Mouse (Mus musculus): ENCODE results near the gene Cdhr3. TPM values are rescaled to one million over a fixed set of nuclear protein-coding genes. Genes with fewer than 3 reads are reported as not detected.

Gene Cdhr3
- polyA plus RNA-seq, 1 experiment from 2014 or later, result 0.20 TPM

GRCm38 (mm10) chr12:33046434-33046833 lies 46.2 kb downstream of the Cdhr3 start:
- Histone ChIP-seq H3K36me3 (no peaks in the 10 kb centered on the region), H3K4me2 (replicated peaks) (peak overlapping the region; percentile 7; the same call in 1 of the 2 replicates), H3K9me3 (no peaks in the 10 kb centered on the region), H3K9ac (replicated peaks) (no peak overlapping the region), H3K4me1 (peaks cover 26% of the 10 kb centered on the region), H3K27me3 (0 out of 2 replicates have a peak, but pooled peaks cover 2% of the 10 kb centered on the region), H3K4me3 (no peak overlapping the region), H3K27ac (replicated peaks) (0 out of 2 replicates have a peak overlapping the region, but pooled peaks have one; percentile 60)
- WGBS, result 51% methylated on average over 7 of the region's 7 CpGs
- peak; percentile 37 for ATAC-seq (replicated peaks)

- peak; percentile 77 for ATAC-seq (replicated peaks)
- 37% methylated on average over 16 of the region's 16 CpGs for WGBS
- Histone ChIP-seq H3K27me3 (0 out of 2 replicates have a peak, but pooled peaks cover 2% of the 10 kb centered on the region), H3K4me1 (peaks cover 26% of the 10 kb centered on the region), H3K9me3 (no peaks in the 10 kb centered on the region), H3K27ac (replicated peaks) (peak overlapping the region; percentile 60; the same call in 1 of the 2 replicates), H3K9ac (replicated peaks) (no peak overlapping the region; the same call in 1 of the 2 replicates), H3K36me3 (no peaks in the 10 kb centered on the region), H3K4me2 (replicated peaks) (peak overlapping the region; percentile 7), H3K4me3 (no peak overlapping the region)
Measured at GRCm38 (mm10) chr12:33045533-33046361, 46.9 kb downstream of the Cdhr3 start.

- H3K4me2 ChIP-seq (replicated peaks), result no peak overlapping the region
- no peak overlapping the region for H3K9ac ChIP-seq (replicated peaks)
- no peaks in the 10 kb centered on the region for H3K36me3 ChIP-seq
- 0 out of 2 replicates have a peak, but pooled peaks cover 6% of the 10 kb centered on the region for H3K27me3 ChIP-seq
- H3K4me3 ChIP-seq, result no peak overlapping the region
- no peak for ATAC-seq (replicated peaks)
- peaks cover 20% of the 10 kb centered on the region for H3K4me1 ChIP-seq
- H3K27ac ChIP-seq (replicated peaks), result no peak overlapping the region
- H3K9me3 ChIP-seq, result no peaks in the 10 kb centered on the region
- 86% methylated on average over 7 of the region's 7 CpGs for WGBS
Measured at GRCm38 (mm10) chr12:33041476-33041875, 51.2 kb downstream of the Cdhr3 start.

- no peak overlapping the region for H3K4me3 ChIP-seq
- H3K27me3 ChIP-seq, result 0 out of 2 replicates have a peak, but pooled peaks cover 6% of the 10 kb centered on the region
- no peaks in the 10 kb centered on the region for H3K9me3 ChIP-seq
- H3K27ac ChIP-seq (replicated peaks), result no peak overlapping the region
- H3K9ac ChIP-seq (replicated peaks), result no peak overlapping the region
- H3K4me1 ChIP-seq, result peaks cover 20% of the 10 kb centered on the region
- H3K4me2 ChIP-seq (replicated peaks), result no peak overlapping the region
- no peak for ATAC-seq (replicated peaks)
- 90% methylated on average over 2 of the region's 2 CpGs for WGBS
- H3K36me3 ChIP-seq, result no peaks in the 10 kb centered on the region
Measured at GRCm38 (mm10) chr12:33040811-33041210, 51.9 kb downstream of the Cdhr3 start.

- Histone ChIP-seq H3K36me3 (no peaks in the 10 kb centered on the region), H3K4me1 (peaks cover 27% of the 10 kb centered on the region), H3K27me3 (0 out of 2 replicates have a peak, but pooled peaks cover 6% of the 10 kb centered on the region), H3K9ac (replicated peaks) (no peak overlapping the region), H3K4me2 (replicated peaks) (no peak overlapping the region), H3K27ac (replicated peaks) (no peak overlapping the region), H3K4me3 (no peak overlapping the region), H3K9me3 (no peaks in the 10 kb centered on the region)
- no peak for ATAC-seq (replicated peaks)
Measured at GRCm38 (mm10) chr12:33038676-33039075, 54.0 kb downstream of the Cdhr3 start.

GRCm38 (mm10) chr12:33035719-33036521 lies 56.8 kb downstream of the Cdhr3 start:
- Histone ChIP-seq H3K9ac (replicated peaks) (no peak overlapping the region), H3K4me1 (peaks cover 27% of the 10 kb centered on the region), H3K9me3 (no peaks in the 10 kb centered on the region), H3K36me3 (no peaks in the 10 kb centered on the region), H3K4me2 (replicated peaks) (peak overlapping the region; percentile 23), H3K4me3 (no peak overlapping the region), H3K27ac (replicated peaks) (peak overlapping the region; percentile 91), H3K27me3 (peaks cover 8% of the 10 kb centered on the region; the same call in 1 of the 2 replicates)
- 11% methylated on average over 21 of the region's 21 CpGs for WGBS
- ATAC-seq (replicated peaks), result peak; percentile 94

GRCm38 (mm10) chr12:33035089-33035718 lies 57.5 kb downstream of the Cdhr3 start:
- H3K4me3 ChIP-seq, result no peak overlapping the region
- H3K9ac ChIP-seq (replicated peaks), result 0 out of 2 replicates have a peak overlapping the region, but pooled peaks have one; percentile 2
- H3K36me3 ChIP-seq, result no peaks in the 10 kb centered on the region
- H3K4me2 ChIP-seq (replicated peaks), result peak overlapping the region; percentile 23
- H3K27ac ChIP-seq (replicated peaks), result peak overlapping the region; percentile 91
- ATAC-seq (replicated peaks), result peak; percentile 64
- peaks cover 8% of the 10 kb centered on the region; the same call in 1 of the 2 replicates for H3K27me3 ChIP-seq
- WGBS, result 8% methylated on average over 11 of the region's 11 CpGs
- H3K9me3 ChIP-seq, result no peaks in the 10 kb centered on the region
- peaks cover 34% of the 10 kb centered on the region for H3K4me1 ChIP-seq

GRCm38 (mm10) chr12:33034343-33035088 lies 58.2 kb downstream of the Cdhr3 start:
- Histone ChIP-seq H3K4me2 (replicated peaks) (peak overlapping the region; percentile 22; the same call in 1 of the 2 replicates), H3K36me3 (no peaks in the 10 kb centered on the region), H3K27ac (replicated peaks) (peak overlapping the region; percentile 91), H3K4me1 (peaks cover 40% of the 10 kb centered on the region), H3K4me3 (no peak overlapping the region), H3K9ac (replicated peaks) (0 out of 2 replicates have a peak overlapping the region, but pooled peaks have one; percentile 2), H3K27me3 (peaks cover 3% of the 10 kb centered on the region; the same call in 1 of the 2 replicates), H3K9me3 (no peaks in the 10 kb centered on the region)
- WGBS, result 21% methylated on average over 12 of the region's 12 CpGs
- peak; percentile 10; the same call in 1 of the 2 replicates for ATAC-seq (replicated peaks)

- ATAC-seq (replicated peaks), result no peak
- Histone ChIP-seq H3K9ac (replicated peaks) (no peak overlapping the region), H3K4me1 (peaks cover 51% of the 10 kb centered on the region), H3K4me3 (no peak overlapping the region), H3K4me2 (replicated peaks) (no peak overlapping the region), H3K36me3 (no peaks in the 10 kb centered on the region), H3K27ac (replicated peaks) (no peak overlapping the region), H3K27me3 (peaks cover 9% of the 10 kb centered on the region; the same call in 1 of the 2 replicates), H3K9me3 (no peaks in the 10 kb centered on the region)
- WGBS, result 75% methylated on average over 6 of the region's 6 CpGs
Measured at GRCm38 (mm10) chr12:33033221-33033620, 59.5 kb downstream of the Cdhr3 start.

GRCm38 (mm10) chr12:33030589-33030988 lies 62.1 kb downstream of the Cdhr3 start:
- ATAC-seq (replicated peaks), result no peak
- Histone ChIP-seq H3K9ac (replicated peaks) (no peak overlapping the region), H3K27ac (replicated peaks) (0 out of 2 replicates have a peak overlapping the region, but pooled peaks have one; percentile 29), H3K4me3 (no peak overlapping the region), H3K4me1 (peaks cover 52% of the 10 kb centered on the region), H3K36me3 (no peaks in the 10 kb centered on the region), H3K27me3 (peaks cover 10% of the 10 kb centered on the region; the same call in 1 of the 2 replicates), H3K4me2 (replicated peaks) (no peak overlapping the region), H3K9me3 (no peaks in the 10 kb centered on the region)
- WGBS, result 68% methylated on average over 2 of the region's 2 CpGs

- WGBS, result 62% methylated on average over 13 of the region's 13 CpGs
Measured at GRCm38 (mm10) chr12:33030066-33030465, 62.6 kb downstream of the Cdhr3 start.

More at GRCm38 (mm10) chr12:33030066-33030465, 62.6 kb downstream of the Cdhr3 start:
- no peak overlapping the region; the same call in 1 of the 2 replicates for H3K27ac ChIP-seq (replicated peaks)
- H3K27me3 ChIP-seq, result peaks cover 10% of the 10 kb centered on the region; the same call in 1 of the 2 replicates
- H3K9ac ChIP-seq (replicated peaks), result no peak overlapping the region
- no peaks in the 10 kb centered on the region for H3K9me3 ChIP-seq
- ATAC-seq (replicated peaks), result no peak
- H3K36me3 ChIP-seq, result no peaks in the 10 kb centered on the region
- H3K4me3 ChIP-seq, result no peak overlapping the region
- H3K4me2 ChIP-seq (replicated peaks), result no peak overlapping the region
- H3K4me1 ChIP-seq, result peaks cover 47% of the 10 kb centered on the region

Measured in forebrain, embryonic 15.5 days (tissue).